Mouse (Mus musculus) left cerebral cortex, adult 8-10 months (tissue): ENCODE results near the gene Phlpp1. TPM values are rescaled to one million over a fixed set of nuclear protein-coding genes. Genes with fewer than 3 reads are reported as not detected.

Experiments used
- DNase-seq, 2 experiments: peaks; one replicate each; pipeline ENCODE4 v3.0.0; 2022; ENCODE audit warnings: low spot score in 2 of 2
- total RNA-seq, 4 experiments: library from RNA; stranded (reverse); gene quantifications; 2 replicates each; pipeline ENCODE4 v1.2.4; 2022

Phlpp1 gene
- total RNA-seq, 4 experiments from 2014 or later, result 69.4 to 81.7 (median 75.3) TPM

DNA sequence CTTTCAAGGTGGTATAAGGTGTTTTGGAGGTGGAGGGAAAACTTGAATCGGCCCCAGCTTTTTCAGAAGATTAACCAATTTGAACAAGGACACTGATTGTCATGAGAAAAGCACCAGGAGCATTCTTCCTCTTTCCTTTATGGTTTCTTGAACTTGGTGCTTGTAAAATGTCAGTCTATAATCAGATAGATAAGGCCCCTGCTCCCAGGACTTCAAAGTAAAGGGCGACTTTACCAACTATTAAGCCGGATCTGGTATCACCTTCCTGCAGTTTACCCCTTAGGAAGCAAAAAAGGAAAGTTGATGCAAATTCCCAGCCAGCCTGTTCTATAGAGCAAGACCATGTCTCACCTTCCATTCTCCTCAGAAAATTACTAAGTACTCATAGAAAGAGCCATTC lies 21.9 kb downstream of the Phlpp1 start:
- DNase-seq, result no peak

GRCm38 (mm10) chr1:106194263-106194662 lies 22.7 kb downstream of the Phlpp1 start:
- no peak for DNase-seq

DNA sequence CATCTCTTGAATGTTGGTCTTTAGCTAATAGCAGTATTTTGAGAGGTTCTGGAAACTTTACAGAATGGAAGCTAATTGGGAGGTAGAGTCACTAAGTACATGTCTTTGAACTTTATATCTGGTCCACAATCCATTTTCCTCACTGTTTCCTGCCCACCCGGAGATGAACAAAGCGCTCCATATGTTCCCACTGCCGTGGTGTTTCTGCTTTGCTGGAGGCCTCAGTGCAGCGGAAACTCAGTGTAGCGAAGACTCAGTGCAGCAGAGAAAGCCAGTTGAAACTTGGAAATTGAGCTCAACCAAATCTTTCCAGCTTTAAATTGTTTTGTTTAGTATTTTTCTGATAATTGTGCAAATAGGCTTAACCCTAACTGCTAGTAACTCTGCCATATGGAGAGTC lies 26.4 kb downstream of the Phlpp1 start:
- no peak for DNase-seq

DNA sequence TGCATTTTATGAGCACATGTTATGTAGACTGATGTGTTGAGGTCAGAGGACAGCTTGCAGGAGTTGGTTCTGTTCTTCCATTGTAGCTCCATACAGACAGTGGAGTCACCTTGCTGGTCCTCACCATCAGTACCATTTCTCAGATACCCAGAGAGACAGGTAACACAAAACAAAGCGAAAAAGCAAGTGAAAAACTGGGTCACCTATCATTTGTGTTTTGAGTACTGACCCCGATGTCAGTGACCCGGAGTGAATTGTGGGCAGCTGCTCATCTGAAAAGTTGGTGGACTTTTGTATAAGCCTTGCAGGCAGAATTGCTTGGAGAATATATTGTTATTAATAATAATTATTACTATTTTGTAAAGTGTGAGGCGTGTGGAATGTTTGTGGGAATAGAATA lies 27.6 kb downstream of the Phlpp1 start:
- DNase-seq, result no peak

- DNase-seq, result peak; percentile 29 to 85
Observed at GRCm38 (mm10) chr1:106199686-106200085, 28.1 kb downstream of the Phlpp1 start.

GRCm38 (mm10) chr1:106201025-106201424 lies 29.5 kb downstream of the Phlpp1 start:
- DNase-seq, result no peak

DNA sequence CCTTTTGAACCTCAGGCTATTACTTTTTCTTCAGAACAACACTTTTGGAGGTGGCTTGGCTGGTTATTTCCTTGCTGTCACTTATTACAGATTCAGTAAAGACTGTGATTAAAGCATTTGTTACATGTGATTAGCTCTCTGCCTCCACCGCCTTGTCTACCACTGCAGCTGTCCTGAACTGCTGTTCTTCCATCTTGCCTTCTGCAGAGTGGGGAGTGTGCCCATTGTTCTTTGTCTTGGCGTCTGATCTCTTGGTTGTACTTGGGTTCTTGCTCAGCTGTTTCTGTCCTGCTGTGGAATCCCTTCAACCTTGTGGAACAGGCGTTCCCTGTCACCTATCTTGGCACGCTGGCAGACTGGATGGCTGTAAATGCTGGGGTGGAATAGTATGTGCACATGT lies 30.4 kb downstream of the Phlpp1 start:
- DNase-seq, result no peak

DNA sequence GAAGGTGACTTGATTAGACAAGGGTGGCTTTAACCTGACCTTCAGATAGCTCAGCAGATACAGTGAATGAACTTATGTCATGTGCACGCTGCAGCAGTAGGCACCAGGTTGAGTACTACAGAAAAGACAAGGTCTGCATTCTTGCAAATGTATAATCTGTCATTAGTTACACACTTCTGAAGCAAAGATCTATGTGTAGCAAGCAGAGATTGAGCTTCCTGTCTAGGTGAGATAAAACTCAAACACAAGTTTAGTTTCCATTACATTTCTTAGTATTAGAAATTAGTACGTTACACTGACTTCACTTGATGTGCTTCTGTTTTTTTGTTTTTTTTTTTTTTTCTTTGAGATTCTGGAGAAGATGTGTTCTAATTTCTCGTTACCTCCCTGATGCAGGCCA lies 32.4 kb downstream of the Phlpp1 start:
- no peak for DNase-seq

DNA sequence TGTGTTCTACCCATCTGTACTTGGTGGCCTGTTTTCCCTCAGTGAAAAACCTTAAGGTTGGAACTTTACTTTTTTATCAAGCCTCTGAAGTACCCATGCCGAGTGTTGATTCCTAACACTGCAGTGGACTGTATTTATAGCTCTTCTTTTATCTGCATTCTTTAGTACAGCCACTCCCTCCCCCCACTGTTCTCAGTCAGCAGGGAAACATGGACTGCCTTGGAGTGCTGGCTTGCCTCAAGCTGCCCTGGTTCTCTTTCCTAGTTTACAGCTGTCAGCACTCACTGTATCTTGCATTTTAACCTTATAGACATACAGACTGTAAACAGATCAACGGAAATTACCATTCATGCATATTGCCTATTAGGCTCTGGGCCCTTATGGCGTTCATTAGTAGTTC lies 32.8 kb downstream of the Phlpp1 start:
- no peak for DNase-seq

GRCm38 (mm10) chr1:106208581-106208980 lies 37.0 kb downstream of the Phlpp1 start:
- DNase-seq, result no peak

DNA sequence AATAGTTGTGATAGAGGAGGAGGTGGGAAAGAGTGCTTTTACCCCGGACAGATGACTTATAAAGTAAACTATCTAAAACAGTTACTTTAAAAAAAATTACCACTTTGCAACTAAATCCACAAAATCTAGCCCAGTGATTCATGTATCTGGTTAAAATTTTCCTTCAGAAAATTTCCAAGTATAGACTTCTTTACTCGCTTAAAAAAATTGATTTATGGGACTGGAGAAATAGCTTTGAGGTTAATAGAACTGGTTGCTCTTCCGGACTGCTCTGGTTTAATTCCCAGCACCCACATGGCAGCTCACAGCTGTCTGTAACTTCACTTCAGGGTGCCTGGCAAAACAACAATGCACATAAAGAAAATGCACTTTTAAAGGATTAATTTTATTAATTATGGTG lies 38.9 kb downstream of the Phlpp1 start:
- DNase-seq, result no peak

DNA sequence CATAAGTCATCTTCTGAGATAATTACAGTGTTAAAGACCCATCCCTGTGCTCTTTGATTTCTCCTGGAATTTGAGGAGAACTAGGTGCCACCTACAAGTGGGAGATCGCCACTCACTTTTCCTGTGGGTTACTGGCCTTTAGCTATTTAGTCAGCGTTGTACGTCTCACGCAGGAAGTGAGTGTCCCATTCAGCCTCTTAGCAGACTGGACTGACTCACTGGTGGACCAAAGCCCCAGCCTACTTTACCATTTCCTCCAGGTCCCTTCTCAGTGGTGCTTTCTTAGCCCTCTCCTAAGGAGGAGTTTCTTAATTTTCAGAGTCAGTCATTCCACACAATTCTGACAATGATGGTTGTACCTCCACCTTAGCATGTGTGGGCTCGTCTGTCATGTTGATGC lies 39.6 kb downstream of the Phlpp1 start:
- DNase-seq, result no peak

DNA sequence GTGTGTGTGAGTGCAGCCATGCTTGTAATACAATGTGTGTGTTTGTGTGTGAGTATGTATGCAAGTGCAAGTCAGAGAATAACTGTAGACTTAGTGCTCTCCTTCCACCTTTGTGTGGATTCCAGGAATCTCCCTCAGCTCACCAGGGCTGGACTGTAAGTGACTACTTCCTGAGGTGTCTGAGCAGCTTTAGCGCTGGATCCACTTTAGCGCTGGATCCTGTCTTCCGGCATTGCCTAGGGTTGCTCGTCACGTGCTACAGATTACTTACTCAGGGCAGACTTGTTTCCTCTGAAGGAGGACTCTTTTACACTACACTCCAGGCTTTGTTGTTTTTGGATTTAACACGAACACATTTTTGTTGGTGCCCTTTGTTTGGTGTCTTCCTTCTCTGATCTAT lies 48.9 kb downstream of the Phlpp1 start:
- no peak for DNase-seq

- DNase-seq, result no peak
Observed at GRCm38 (mm10) chr1:106221371-106221770, 49.8 kb downstream of the Phlpp1 start.

GRCm38 (mm10) chr1:106221964-106222363 lies 50.4 kb downstream of the Phlpp1 start:
- DNase-seq, result no peak

DNA sequence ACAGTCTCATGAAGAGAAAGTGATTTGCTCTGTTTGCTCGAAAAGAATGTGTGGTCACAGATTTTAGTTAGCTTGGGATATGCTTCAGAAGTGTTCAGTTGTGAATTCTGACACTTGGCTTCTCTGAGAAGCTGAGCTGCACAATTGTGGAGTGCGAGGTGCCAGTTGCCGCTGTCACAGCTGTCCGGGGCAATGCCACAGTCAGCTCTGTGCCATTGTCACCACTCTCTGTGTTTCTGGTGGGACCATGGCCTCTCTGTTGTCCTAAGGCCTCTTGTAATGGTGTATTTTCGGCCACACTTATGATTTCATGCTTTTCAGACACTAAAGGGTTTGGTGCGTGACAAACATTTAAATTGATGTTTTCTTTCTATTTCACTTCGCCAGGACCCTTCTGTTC lies 55.1 kb downstream of the Phlpp1 start:
- no peak for DNase-seq

- no peak for DNase-seq
Observed at GRCm38 (mm10) chr1:106230313-106230712, 58.8 kb downstream of the Phlpp1 start.

DNA sequence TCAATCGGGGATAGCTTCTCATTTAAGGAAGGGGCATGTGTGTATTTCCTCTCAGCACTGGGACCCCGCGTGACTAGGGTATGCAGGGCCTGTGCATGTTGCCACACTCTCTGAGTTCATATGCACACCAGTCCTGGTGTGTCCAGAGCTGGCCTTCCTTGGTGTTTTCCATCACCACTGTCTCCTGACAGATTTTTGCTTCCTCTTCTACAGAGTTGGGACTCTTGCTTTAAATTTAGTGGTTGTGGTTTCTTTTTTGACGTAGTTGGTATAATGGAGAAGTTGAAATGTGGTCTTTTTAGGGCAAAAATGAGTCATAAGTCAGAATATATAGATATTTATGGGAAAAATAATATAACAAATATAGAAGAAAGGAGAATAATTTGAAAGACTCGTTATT lies 59.8 kb downstream of the Phlpp1 start:
- no peak for DNase-seq

DNA sequence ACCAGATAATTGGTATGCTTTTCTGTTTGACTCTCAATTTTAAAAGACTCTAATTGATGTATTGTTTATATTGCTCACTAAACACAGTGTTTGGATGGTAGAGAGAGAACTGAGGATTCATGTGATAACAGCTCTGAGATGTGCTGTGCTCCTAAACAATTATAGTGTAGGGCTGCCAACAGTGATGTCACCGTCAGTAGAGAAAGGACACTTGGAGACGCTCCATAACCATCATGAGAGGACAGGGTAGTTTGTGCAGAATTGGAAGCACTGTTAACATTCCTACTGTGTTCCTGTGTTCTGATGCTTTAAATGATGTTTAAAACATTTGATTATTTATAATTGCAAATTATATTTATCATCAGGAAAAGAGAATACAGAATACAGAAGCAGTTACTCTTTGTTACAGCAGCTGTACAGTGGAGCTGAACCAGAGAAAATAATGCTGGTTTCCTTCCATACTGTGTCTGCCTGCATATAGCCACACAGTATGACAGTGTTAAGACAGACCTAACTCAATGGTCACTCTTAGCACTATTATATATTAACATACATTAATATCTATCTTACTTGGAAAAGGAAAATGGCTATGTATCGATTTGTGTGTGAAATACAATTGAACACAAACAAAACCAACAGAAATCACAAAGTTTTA lies 60.4 kb downstream of the Phlpp1 start:
- DNase-seq, result peak in 1 of 2 experiments; percentile 35

GRCm38 (mm10) chr1:106232460-106232850 lies 60.9 kb downstream of the Phlpp1 start:
- DNase-seq, result no peak

DNA sequence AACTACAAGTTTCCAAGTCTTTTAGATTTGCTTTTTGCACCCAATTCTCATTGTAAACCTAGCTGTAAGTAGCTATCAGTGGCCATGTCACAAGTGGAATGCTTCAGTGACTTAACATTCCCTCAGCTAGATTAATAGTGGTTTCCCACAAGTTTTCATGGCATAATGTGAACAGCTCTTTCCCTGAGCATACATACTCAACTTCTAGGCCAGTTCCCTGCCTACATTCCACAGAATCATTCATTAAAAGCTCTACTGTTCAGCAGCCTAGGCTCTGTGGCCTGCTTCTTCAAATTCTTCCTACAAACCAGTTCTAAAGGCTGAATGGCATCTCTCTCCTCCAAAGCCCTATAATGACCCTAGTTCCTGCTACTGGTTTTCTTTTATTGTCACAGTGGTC lies 65.4 kb downstream of the Phlpp1 start:
- no peak for DNase-seq

- DNase-seq, result no peak
Observed at GRCm38 (mm10) chr1:106240116-106240685, 68.6 kb downstream of the Phlpp1 start.

GRCm38 (mm10) chr1:106241059-106241458 lies 69.5 kb downstream of the Phlpp1 start:
- peak in 1 of 2 experiments; percentile 61 for DNase-seq

DNA sequence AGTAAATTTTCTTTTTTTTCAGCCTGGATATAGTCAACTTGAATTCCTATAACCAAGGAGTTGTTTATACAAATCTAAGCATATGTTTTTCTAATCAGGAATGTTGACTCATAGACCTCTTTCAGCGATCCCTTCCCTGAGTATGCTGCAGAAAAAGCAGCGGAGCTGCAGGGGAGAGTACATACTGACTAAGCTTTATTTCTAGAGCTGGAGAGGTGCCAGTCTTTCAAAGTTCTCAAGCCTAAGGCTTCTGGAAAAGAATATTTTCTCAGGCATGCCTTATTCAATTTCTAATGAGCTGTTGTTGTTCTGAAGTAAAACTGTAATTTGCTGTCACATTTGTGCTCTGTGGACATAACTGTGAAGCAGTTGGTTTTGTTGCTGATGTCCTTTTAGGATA lies 70.6 kb downstream of the Phlpp1 start:
- DNase-seq, result no peak
